Mouse (Mus musculus) intestine, embryonic 15.5 days (tissue): ENCODE measurements around the gene Unc13d. TPM values are rescaled to one million over a fixed set of nuclear protein-coding genes. Genes with fewer than 3 reads are reported as not detected.
"Not testable (repeated sequence)": the region's sequence is repeated elsewhere in the genome, so short reads cannot be mapped to it uniquely, and the experiment has no call there.

Experiments used
- ATAC-seq: fragments of 200-750 bp; cut with Nextera tagmentation; 2 replicates; pipeline ENCODE4 v1.8.0; 2017; ENCODE audit warnings: moderate TSS enrichment, moderate library complexity
- H3K27ac ChIP-seq: fragments of 300-500 bp; sonication (generic); 2 replicates; pipeline ENCODE4 v1.5.1; 2015; ENCODE audit warnings: mild to moderate bottlenecking, inconsistent platforms
- H3K27me3 ChIP-seq: fragments of 300-500 bp; sonication (generic); replicated peaks from 2 replicates; pipeline ENCODE4 v1.6.1; 2015; ENCODE audit warnings: inconsistent platforms
- H3K36me3 ChIP-seq: fragments of 300-500 bp; sonication (generic); 2 replicates; pipeline ENCODE4 v1.6.1; 2015; ENCODE audit warnings: inconsistent platforms
- H3K4me1 ChIP-seq: fragments of 300-500 bp; sonication (generic); replicated peaks from 2 replicates; pipeline ENCODE4 v1.6.1; 2015; ENCODE audit warnings: inconsistent platforms
- H3K4me2 ChIP-seq: fragments of 300-500 bp; sonication (generic); replicated peaks from 2 replicates; pipeline ENCODE4 v1.6.1; 2015; ENCODE audit warnings: mild to moderate bottlenecking, inconsistent platforms
- H3K4me3 ChIP-seq: fragments of 300-500 bp; sonication (generic); replicated peaks from 2 replicates; pipeline ENCODE4 v1.5.1; 2015; ENCODE audit warnings: inconsistent platforms
- H3K9ac ChIP-seq: fragments of 300-500 bp; sonication (generic); 2 replicates; pipeline ENCODE4 v1.6.1; 2015; ENCODE audit warnings: inconsistent platforms
- H3K9me3 ChIP-seq: fragments of 300-500 bp; sonication (generic); 2 replicates; pipeline ENCODE4 v1.6.1; 2016; ENCODE audit warnings: inconsistent platforms
- WGBS: fragments of 180-500 bp; shearing (Covaris S2); methylation state at CpG from one replicate; pipeline ENCODE4 v1.1.7; 2015; 5-methylcytosine and 5-hydroxymethylcytosine counted together
- polyA plus RNA-seq: library from polyadenylated mRNA; unstranded; fragments of >200 nt; fragmentation: Nextera tagmentation; extraction: Ambion mirVana; gene quantifications from 2 replicates; pipeline ENCODE4 v1.2.1, GENCODE M21; 2015

Unc13d gene
- polyA plus RNA-seq, 1 experiment from 2014 or later, result 4.2 TPM

- Histone ChIP-seq H3K36me3 (peaks cover 4% of the 10 kb centered on the region; the same call in 1 of the 2 replicates), H3K9me3 (no peaks in the 10 kb centered on the region), H3K4me2 (peak overlapping the region; percentile 85), H3K27ac (peak overlapping the region; percentile 100), H3K9ac (peak overlapping the region; percentile 91), H3K4me1 (peaks cover 10% of the 10 kb centered on the region; the same call in 1 of the 2 replicates), H3K4me3 (peak overlapping the region; percentile 79), H3K27me3 (no peaks in the 10 kb centered on the region)
- WGBS, result 23% methylated on average over 14 of the region's 14 CpGs
- ATAC-seq, result peak; percentile 34
Observed at GRCm38 (mm10) chr11:116030898-116031845, 46.6 kb downstream of the Unc13d start.

- Histone ChIP-seq H3K27ac (peak within 1 kb of the TSS; percentile 100), H3K27me3 (no peaks in the 10 kb centered on the region), H3K4me2 (peak within 1 kb of the TSS; percentile 85), H3K9me3 (no peaks in the 10 kb centered on the region), H3K9ac (peak within 1 kb of the TSS; percentile 91), H3K36me3 (peaks cover 4% of the 10 kb centered on the region; the same call in 1 of the 2 replicates), H3K4me3 (peak within 1 kb of the TSS; percentile 79), H3K4me1 (peaks cover 10% of the 10 kb centered on the region; the same call in 1 of the 2 replicates)
- peak; percentile 96 for ATAC-seq
- WGBS, result under 1% methylated on average over 67 of the region's 67 CpGs
Observed at GRCm38 (mm10) chr11:116030088-116030897, 47.5 kb downstream of the Unc13d start, which contains the start of gene Unk. Gene Unk, plus strand, starts transcription at chr11:116030322.

- H3K4me2 ChIP-seq, result peak overlapping the region; percentile 68
- ATAC-seq, result no peak
- H3K4me3 ChIP-seq, result peak overlapping the region; percentile 79
- H3K36me3 ChIP-seq, result peaks cover 4% of the 10 kb centered on the region; the same call in 1 of the 2 replicates
- H3K27me3 ChIP-seq, result no peaks in the 10 kb centered on the region
- no peaks in the 10 kb centered on the region for H3K9me3 ChIP-seq
- peak overlapping the region; percentile 28; the same call in 1 of the 2 replicates for H3K9ac ChIP-seq
- WGBS, result 75% methylated on average over 6 of the region's 6 CpGs
- H3K27ac ChIP-seq, result peak overlapping the region; percentile 48
- peaks cover 10% of the 10 kb centered on the region; the same call in 1 of the 2 replicates for H3K4me1 ChIP-seq
Observed at GRCm38 (mm10) chr11:116029086-116029865, 48.5 kb downstream of the Unc13d start.

- peaks cover 10% of the 10 kb centered on the region; the same call in 1 of the 2 replicates for H3K4me1 ChIP-seq
- 81% methylated on average over 9 of the region's 9 CpGs for WGBS
- H3K9me3 ChIP-seq, result no peaks in the 10 kb centered on the region
- no peak overlapping the region for H3K9ac ChIP-seq
- no peak for ATAC-seq
- H3K27ac ChIP-seq, result no peak overlapping the region
- no peaks in the 10 kb centered on the region for H3K27me3 ChIP-seq
- no peak overlapping the region for H3K4me2 ChIP-seq
- peaks cover 4% of the 10 kb centered on the region; the same call in 1 of the 2 replicates for H3K36me3 ChIP-seq
- no peak overlapping the region for H3K4me3 ChIP-seq
Observed at GRCm38 (mm10) chr11:116028177-116028865, 49.4 kb downstream of the Unc13d start.

GRCm38 (mm10) chr11:116027756-116028155 is 50.0 kb downstream of the Unc13d start, which contains the start of gene H3f3b:
Gene H3f3b, minus strand, starts transcription at chr11:116027962.
- no peak within 1 kb of the TSS for H3K4me3 ChIP-seq
- H3K27ac ChIP-seq, result no peak within 1 kb of the TSS
- peaks cover 9% of the 10 kb centered on the region; the same call in 1 of the 2 replicates for H3K4me1 ChIP-seq
- no peak for ATAC-seq
- no peaks in the 10 kb centered on the region for H3K27me3 ChIP-seq
- 81% methylated on average over 4 of the region's 4 CpGs for WGBS
- no peak within 1 kb of the TSS for H3K9ac ChIP-seq
- no peak within 1 kb of the TSS for H3K4me2 ChIP-seq
- no peaks in the 10 kb centered on the region for H3K9me3 ChIP-seq
- H3K36me3 ChIP-seq, result peaks cover 4% of the 10 kb centered on the region; the same call in 1 of the 2 replicates

GRCm38 (mm10) chr11:116025056-116025845 is 52.5 kb downstream of the Unc13d start:
- Histone ChIP-seq H3K4me1 (0 out of 2 replicates have a peak, but pooled peaks cover 3% of the 10 kb centered on the region), H3K4me2 (no peak overlapping the region), H3K27me3 (no peaks in the 10 kb centered on the region), H3K36me3 (peaks cover 4% of the 10 kb centered on the region), H3K9ac (no peak overlapping the region), H3K27ac (no peak overlapping the region), H3K9me3 (no peaks in the 10 kb centered on the region), H3K4me3 (no peak overlapping the region)
- WGBS, result 86% methylated on average over 3 of the region's 3 CpGs
- no peak for ATAC-seq

- Histone ChIP-seq H3K9me3 (no peaks in the 10 kb centered on the region), H3K4me2 (0 out of 2 replicates have a peak overlapping the region, but pooled peaks have one; percentile 51), H3K4me3 (peak overlapping the region; percentile 95), H3K27me3 (no peaks in the 10 kb centered on the region), H3K9ac (peak overlapping the region; percentile 96), H3K27ac (peak overlapping the region; percentile 99), H3K36me3 (peaks cover 4% of the 10 kb centered on the region), H3K4me1 (0 out of 2 replicates have a peak, but pooled peaks cover 3% of the 10 kb centered on the region)
- under 1% methylated on average over 37 of the region's 37 CpGs for WGBS
- peak; percentile 96 for ATAC-seq
Observed at GRCm38 (mm10) chr11:116024356-116024808, 53.4 kb downstream of the Unc13d start.

- peak overlapping the region; percentile 96 for H3K9ac ChIP-seq
- H3K9me3 ChIP-seq, result no peaks in the 10 kb centered on the region
- peak; percentile 83 for ATAC-seq
- H3K4me3 ChIP-seq, result peak overlapping the region; percentile 95
- H3K4me2 ChIP-seq, result peak overlapping the region; percentile 51
- WGBS, result under 1% methylated on average over 56 of the region's 57 CpGs
- H3K27ac ChIP-seq, result peak overlapping the region; percentile 99
- H3K36me3 ChIP-seq, result peaks cover 4% of the 10 kb centered on the region
- no peaks in the 10 kb centered on the region for H3K27me3 ChIP-seq
- H3K4me1 ChIP-seq, result 0 out of 2 replicates have a peak, but pooled peaks cover 3% of the 10 kb centered on the region
Observed at GRCm38 (mm10) chr11:116023771-116024355, 53.9 kb downstream of the Unc13d start.

- ATAC-seq, result not testable (repeated sequence)
- WGBS, result 4% methylated on average over 18 of the region's 18 CpGs
Observed at GRCm38 (mm10) chr11:116023074-116023770, 54.5 kb downstream of the Unc13d start.

More at GRCm38 (mm10) chr11:116023074-116023770, 54.5 kb downstream of the Unc13d start:
- H3K4me1 ChIP-seq, H3K27me3 ChIP-seq, H3K36me3 ChIP-seq, H3K9me3 ChIP-seq: not testable (repeated sequence)
- H3K4me2 ChIP-seq, result peak overlapping the region; percentile 51
- peak overlapping the region; percentile 99 for H3K27ac ChIP-seq
- H3K4me3 ChIP-seq, result peak overlapping the region; percentile 95
- H3K9ac ChIP-seq, result peak overlapping the region; percentile 96
